Mouse (Mus musculus): ENCODE measurements around the gene Fam49a. TPM values are rescaled to one million over a fixed set of nuclear protein-coding genes. Genes with fewer than 3 reads are reported as not detected.

Fam49a gene
- polyA plus RNA-seq, 1 experiment: 3.4 TPM

- WGBS: 52% methylated on average over 2 of the region's 2 CpGs
- no peak for DNase-seq
- H3K27ac ChIP-seq (ENCODE audit: insufficient read depth, low read depth, low read length): no peak overlapping the region
Measured at GRCm38 (mm10) chr12:12379056-12379455, 117.1 kb downstream of the Fam49a start.

GRCm38 (mm10) chr12:12389271-12389670 lies 127.3 kb downstream of the Fam49a start:
- WGBS: 93% methylated on average over 1 of the region's 1 CpGs
- Histone ChIP-seq H3K36me3 (ENCODE audit: control insufficient read depth, insufficient read depth, low read length) (no peaks in the 10 kb centered on the region), H3K4me3 (ENCODE audit: insufficient read depth, low read depth, low read length) (no peak overlapping the region), H3K27me3 (replicated peaks; ENCODE audit: control insufficient read depth, insufficient read depth, low read length) (no peaks in the 10 kb centered on the region), H3K27ac (ENCODE audit: insufficient read depth, low read depth, low read length) (no peak overlapping the region), H3K4me1 (ENCODE audit: control insufficient read depth, insufficient read depth, low read length) (no peaks in the 10 kb centered on the region)
- DNase-seq: no peak
- TF ChIP-seq CTCF (conservative IDR thresholded peaks at IDR 0.05; ENCODE audit: insufficient read depth, insufficient read length, low read depth, low read length): no peak
- no peak for TF ChIP-seq POLR2A (IDR thresholded peaks at IDR 0.05; ENCODE audit: low read depth, low read length)

More at GRCm38 (mm10) chr12:12379056-12379455, 117.1 kb downstream of the Fam49a start:
- H3K4me3 ChIP-seq (ENCODE audit: insufficient read depth, low read depth, low read length): no peak overlapping the region
- TF ChIP-seq CTCF (conservative IDR thresholded peaks at IDR 0.05; ENCODE audit: insufficient read depth, insufficient read length, low read depth, low read length) (no peak), POLR2A (IDR thresholded peaks at IDR 0.05; ENCODE audit: low read depth, low read length) (no peak)
- no peaks in the 10 kb centered on the region for H3K27me3 ChIP-seq (replicated peaks; ENCODE audit: control insufficient read depth, insufficient read depth, low read length)
- H3K36me3 ChIP-seq (ENCODE audit: control insufficient read depth, insufficient read depth, low read length): no peaks in the 10 kb centered on the region
- no peaks in the 10 kb centered on the region for H3K4me1 ChIP-seq (ENCODE audit: control insufficient read depth, insufficient read depth, low read length)

GRCm38 (mm10) chr12:12396224-12396623 lies 134.3 kb downstream of the Fam49a start:
- no peaks in the 10 kb centered on the region for H3K4me1 ChIP-seq (ENCODE audit: control insufficient read depth, insufficient read depth, low read length)
- DNase-seq: peak; percentile 47
- no peaks in the 10 kb centered on the region for H3K36me3 ChIP-seq (ENCODE audit: control insufficient read depth, insufficient read depth, low read length)
- no peaks in the 10 kb centered on the region for H3K27me3 ChIP-seq (replicated peaks; ENCODE audit: control insufficient read depth, insufficient read depth, low read length)
- no peak overlapping the region for H3K27ac ChIP-seq (ENCODE audit: insufficient read depth, low read depth, low read length)
- 15% methylated on average over 6 of the region's 6 CpGs for WGBS
- TF ChIP-seq CTCF (conservative IDR thresholded peaks at IDR 0.05; ENCODE audit: insufficient read depth, insufficient read length, low read depth, low read length): peak; percentile 60
- no peak for TF ChIP-seq POLR2A (IDR thresholded peaks at IDR 0.05; ENCODE audit: low read depth, low read length)
- H3K4me3 ChIP-seq (ENCODE audit: insufficient read depth, low read depth, low read length): no peak overlapping the region

- H3K4me3 ChIP-seq (ENCODE audit: insufficient read depth, low read depth, low read length): no peak overlapping the region
- no peaks in the 10 kb centered on the region for H3K27me3 ChIP-seq (replicated peaks; ENCODE audit: control insufficient read depth, insufficient read depth, low read length)
- peak; percentile 65 for DNase-seq
- no peak overlapping the region for H3K27ac ChIP-seq (ENCODE audit: insufficient read depth, low read depth, low read length)
- H3K4me1 ChIP-seq (ENCODE audit: control insufficient read depth, insufficient read depth, low read length): no peaks in the 10 kb centered on the region
- 30% methylated on average over 9 of the region's 9 CpGs for WGBS
- TF ChIP-seq POLR2A (IDR thresholded peaks at IDR 0.05; ENCODE audit: low read depth, low read length): no peak
- peak; percentile 68 for TF ChIP-seq CTCF (conservative IDR thresholded peaks at IDR 0.05; ENCODE audit: insufficient read depth, insufficient read length, low read depth, low read length)
- no peaks in the 10 kb centered on the region for H3K36me3 ChIP-seq (ENCODE audit: control insufficient read depth, insufficient read depth, low read length)
Measured at GRCm38 (mm10) chr12:12401051-12401465, 139.1 kb downstream of the Fam49a start.

GRCm38 (mm10) chr12:12401504-12401903 lies 139.6 kb downstream of the Fam49a start:
- TF ChIP-seq POLR2A (IDR thresholded peaks at IDR 0.05; ENCODE audit: low read depth, low read length) (no peak), CTCF (conservative IDR thresholded peaks at IDR 0.05; ENCODE audit: insufficient read depth, insufficient read length, low read depth, low read length) (no peak)

GRCm38 (mm10) chr12:12405491-12406110 lies 143.7 kb downstream of the Fam49a start:
- Histone ChIP-seq H3K36me3 (ENCODE audit: control insufficient read depth, insufficient read depth, low read length) (no peaks in the 10 kb centered on the region), H3K27ac (ENCODE audit: insufficient read depth, low read depth, low read length) (no peak overlapping the region), H3K4me3 (ENCODE audit: insufficient read depth, low read depth, low read length) (no peak overlapping the region), H3K27me3 (replicated peaks; ENCODE audit: control insufficient read depth, insufficient read depth, low read length) (no peaks in the 10 kb centered on the region), H3K4me1 (ENCODE audit: control insufficient read depth, insufficient read depth, low read length) (no peaks in the 10 kb centered on the region)
- 50% methylated on average over 10 of the region's 10 CpGs for WGBS
- TF ChIP-seq POLR2A (IDR thresholded peaks at IDR 0.05; ENCODE audit: low read depth, low read length): no peak
- TF ChIP-seq CTCF (conservative IDR thresholded peaks at IDR 0.05; ENCODE audit: insufficient read depth, insufficient read length, low read depth, low read length): no peak
- peak; percentile 4 for DNase-seq

More at GRCm38 (mm10) chr12:12401504-12401903, 139.6 kb downstream of the Fam49a start:
- 22% methylated on average over 15 of the region's 15 CpGs for WGBS
- no peaks in the 10 kb centered on the region for H3K4me1 ChIP-seq (ENCODE audit: control insufficient read depth, insufficient read depth, low read length)
- H3K27ac ChIP-seq (ENCODE audit: insufficient read depth, low read depth, low read length): no peak overlapping the region
- peak; percentile 23 for DNase-seq
- H3K27me3 ChIP-seq (replicated peaks; ENCODE audit: control insufficient read depth, insufficient read depth, low read length): no peaks in the 10 kb centered on the region
- no peaks in the 10 kb centered on the region for H3K36me3 ChIP-seq (ENCODE audit: control insufficient read depth, insufficient read depth, low read length)
- peak overlapping the region; percentile 16; the same call in 1 of the 2 replicates for H3K4me3 ChIP-seq (ENCODE audit: insufficient read depth, low read depth, low read length)

- Histone ChIP-seq H3K27me3 (replicated peaks; ENCODE audit: control insufficient read depth, insufficient read depth, low read length) (no peaks in the 10 kb centered on the region), H3K36me3 (ENCODE audit: control insufficient read depth, insufficient read depth, low read length) (no peaks in the 10 kb centered on the region), H3K4me1 (ENCODE audit: control insufficient read depth, insufficient read depth, low read length) (no peaks in the 10 kb centered on the region), H3K27ac (ENCODE audit: insufficient read depth, low read depth, low read length) (no peak overlapping the region), H3K4me3 (ENCODE audit: insufficient read depth, low read depth, low read length) (no peak overlapping the region)
- TF ChIP-seq POLR2A (IDR thresholded peaks at IDR 0.05; ENCODE audit: low read depth, low read length): no peak
- no peak for TF ChIP-seq CTCF (conservative IDR thresholded peaks at IDR 0.05; ENCODE audit: insufficient read depth, insufficient read length, low read depth, low read length)
- 80% methylated on average over 5 of the region's 5 CpGs for WGBS
- DNase-seq: no peak
Measured at GRCm38 (mm10) chr12:12409044-12409443, 147.1 kb downstream of the Fam49a start.

All from kidney, adult 2 months (tissue).